Mouse (Mus musculus): ENCODE results near the gene Klhl12.
"Not testable (repeated sequence)": the region's sequence is repeated elsewhere in the genome, so short reads cannot be mapped to it uniquely, and the experiment has no call there.

- TF ChIP-seq POLR2A (IDR thresholded peaks at IDR 0.05; ENCODE audit: borderline replicate concordance, low read depth, low read length); CTCF (IDR thresholded peaks at IDR 0.05; ENCODE audit: low read depth, low read length): not testable (repeated sequence)
These were observed 63.9 kb downstream of the Klhl12 start for GRCm38 (mm10) chr1:134519201-134519600.
